Mouse (Mus musculus) heart, postnatal 0 days (tissue): ENCODE results near the gene Bcr.
A peak's percentile ranks its signal among the peaks of the same experiment; 100 is the strongest.

Experiments used
- CTCF ChIP-seq: IDR thresholded peaks from 2 replicates; pipeline ENCODE4 v1.5.1; 2016; ENCODE audit warnings: antibody characterized with exemption, control low read depth, low read depth
- EP300 ChIP-seq: IDR thresholded peaks from 2 replicates; pipeline ENCODE4 v1.6.1; 2016; ENCODE audit warnings: antibody characterized with exemption, low read depth

DNA sequence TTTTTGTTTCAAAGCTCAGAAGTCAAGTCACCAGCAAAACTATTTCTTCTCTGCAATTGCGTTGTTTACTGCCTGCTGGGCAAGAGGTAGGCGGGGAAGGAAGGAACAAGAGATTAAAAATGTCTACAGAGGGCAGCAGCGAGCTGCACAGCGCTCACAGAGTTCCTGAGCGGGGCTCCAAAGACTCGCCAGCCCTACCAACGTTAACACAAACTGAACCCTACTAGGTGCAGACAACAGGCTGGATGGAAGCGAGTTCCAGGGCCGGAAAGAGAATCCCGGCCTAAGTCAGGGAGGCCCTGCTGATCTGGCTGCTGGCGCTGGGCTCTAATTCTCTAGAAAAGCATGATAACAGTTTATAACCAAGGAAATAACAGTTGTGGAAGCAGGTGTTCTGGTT is 996 bp upstream of the Bcr start:
- TF ChIP-seq CTCF (peak; percentile 75), EP300 (no peak)
